Mouse (Mus musculus): ENCODE measurements around the gene Olfr520. TPM values are rescaled to one million over a fixed set of nuclear protein-coding genes. Genes with fewer than 3 reads are reported as not detected.
"Not testable (repeated sequence)": the region's sequence is repeated elsewhere in the genome, so short reads cannot be mapped to it uniquely, and the experiment has no call there.

Gene Olfr520
- total RNA-seq, 2 experiments from 2014 or later = not detected

DNA sequence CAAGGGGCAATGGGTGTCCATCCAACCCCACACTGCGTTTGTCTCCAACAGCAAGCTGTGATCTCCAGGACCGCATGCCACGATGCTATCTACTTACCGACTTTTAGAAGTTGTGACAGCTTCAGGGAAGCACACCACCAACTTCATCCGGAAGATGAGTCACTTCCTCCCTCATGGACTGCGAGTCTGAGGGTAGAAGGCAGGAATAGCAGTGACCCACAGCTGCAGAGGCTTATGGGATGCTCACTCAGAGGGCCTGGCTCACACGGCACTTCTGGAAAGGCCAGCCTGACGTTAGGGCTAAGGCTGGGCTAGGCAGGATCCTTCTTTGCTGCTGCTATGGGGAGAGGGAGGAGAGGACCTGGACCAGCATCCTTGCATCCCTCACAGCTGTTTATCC lies 18.9 kb upstream of the Olfr520 start, which contains the start of gene Slco2b1:
Gene Slco2b1 (minus strand): TSS at position 175 of the 400 bp plus-strand sequence.
- DNase-seq (ENCODE audit: low spot score in 2 of 2) = no peak

DNA sequence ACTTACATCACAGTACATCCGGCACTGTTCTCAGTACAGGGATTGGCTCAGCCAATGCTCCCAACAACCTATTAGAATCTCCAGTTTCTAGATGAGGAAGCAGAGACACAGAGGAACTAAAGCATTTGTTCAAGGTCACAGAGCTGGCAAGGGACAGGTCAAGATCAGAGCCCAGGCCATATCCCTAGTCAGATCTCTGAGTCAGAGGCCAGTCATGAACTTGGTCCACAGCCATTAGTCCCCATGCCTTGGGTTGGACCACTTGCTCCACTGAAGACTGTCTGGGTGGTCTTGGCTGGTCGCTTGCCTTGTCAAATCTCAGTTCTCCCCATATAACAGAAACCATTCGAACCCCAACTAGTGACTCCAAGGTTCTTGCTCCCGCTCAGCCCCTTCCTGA lies 17.6 kb upstream of the Olfr520 start:
- no peak for DNase-seq (ENCODE audit: low spot score in 2 of 2)

DNA sequence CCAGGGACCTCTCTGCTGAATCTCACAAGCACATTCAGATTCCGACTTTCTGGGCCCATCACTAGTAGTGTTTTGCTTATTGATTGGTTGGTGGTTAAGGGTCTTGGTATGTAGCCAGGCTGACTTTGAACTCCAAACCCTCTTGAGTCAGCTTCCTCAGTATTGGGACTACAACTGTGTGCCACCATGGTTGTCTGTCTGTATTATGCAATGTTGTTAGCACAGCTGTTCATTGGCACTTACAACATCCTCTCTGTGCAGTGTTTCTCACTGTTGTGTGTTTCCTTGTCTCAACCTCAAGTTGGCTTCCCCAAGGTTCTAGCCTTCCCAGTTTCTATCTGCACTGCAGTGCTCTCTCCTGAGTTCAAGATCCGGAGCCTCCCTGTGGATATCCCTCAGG lies 13.5 kb upstream of the Olfr520 start:
- no peak for DNase-seq (ENCODE audit: low spot score in 2 of 2)

DNA sequence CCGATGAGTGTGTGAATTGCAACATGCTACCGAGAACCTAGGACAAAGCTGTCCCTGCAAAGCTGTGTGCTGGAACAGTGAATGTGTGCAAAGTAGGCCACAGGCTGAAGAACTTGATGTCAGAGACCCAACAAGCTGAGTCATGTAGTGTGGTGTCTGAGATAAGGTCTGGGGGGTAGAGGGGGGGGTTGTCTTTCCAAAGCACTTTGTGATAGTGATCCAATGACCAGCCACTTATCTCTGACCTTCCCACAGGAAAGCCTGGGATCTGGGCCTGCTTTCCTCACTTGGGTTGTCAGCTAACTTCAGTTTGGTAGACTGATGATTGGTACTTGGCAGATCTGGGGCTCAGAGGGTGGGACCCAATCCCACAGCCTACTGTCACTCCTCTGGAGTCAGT lies 4.5 kb downstream of the Olfr520 start:
- no peak for DNase-seq (ENCODE audit: low spot score in 2 of 2)

DNA sequence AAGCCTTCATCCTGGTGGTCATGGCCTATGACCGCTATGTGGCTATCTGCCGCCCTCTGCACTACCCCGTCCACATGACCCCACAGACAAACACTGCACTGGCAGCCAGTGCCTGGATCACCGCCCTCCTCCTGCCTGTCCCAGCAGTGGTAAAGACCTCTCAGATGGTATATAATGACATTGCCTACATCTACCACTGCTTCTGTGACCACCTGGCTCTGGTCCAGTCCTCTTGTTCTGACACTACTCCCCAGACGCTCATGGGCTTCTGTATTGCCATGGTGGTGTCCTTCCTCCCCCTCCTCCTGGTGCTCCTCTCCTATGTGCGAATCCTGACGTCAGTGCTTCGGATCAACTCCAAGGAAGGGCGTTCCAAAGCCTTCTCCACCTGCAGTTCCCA lies 5.4 kb downstream of the Olfr520 start:
- not testable (repeated sequence) for DNase-seq (ENCODE audit: low spot score in 2 of 2)

DNA sequence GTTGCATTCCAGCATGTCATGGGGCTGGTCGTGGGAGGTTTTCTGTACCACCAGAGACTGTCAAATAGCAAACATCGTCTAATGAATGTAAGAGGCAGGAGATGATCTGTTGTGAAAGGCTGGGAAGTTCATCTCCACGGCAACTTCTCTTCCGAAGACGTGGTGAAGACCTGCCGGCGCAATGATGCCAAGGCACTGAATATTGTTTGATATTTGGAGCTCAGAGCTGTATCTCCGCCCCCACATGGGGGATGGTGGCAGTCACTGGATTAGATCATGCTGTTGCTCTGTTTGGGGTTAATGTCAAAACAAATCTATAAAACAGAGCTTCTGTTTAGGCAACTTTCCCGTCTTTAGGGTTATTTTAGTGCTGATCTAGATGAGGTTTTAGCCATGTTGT lies 9.2 kb downstream of the Olfr520 start:
- DNase-seq (ENCODE audit: low spot score in 2 of 2) = peak in 1 of 2 experiments; percentile 24

DNA sequence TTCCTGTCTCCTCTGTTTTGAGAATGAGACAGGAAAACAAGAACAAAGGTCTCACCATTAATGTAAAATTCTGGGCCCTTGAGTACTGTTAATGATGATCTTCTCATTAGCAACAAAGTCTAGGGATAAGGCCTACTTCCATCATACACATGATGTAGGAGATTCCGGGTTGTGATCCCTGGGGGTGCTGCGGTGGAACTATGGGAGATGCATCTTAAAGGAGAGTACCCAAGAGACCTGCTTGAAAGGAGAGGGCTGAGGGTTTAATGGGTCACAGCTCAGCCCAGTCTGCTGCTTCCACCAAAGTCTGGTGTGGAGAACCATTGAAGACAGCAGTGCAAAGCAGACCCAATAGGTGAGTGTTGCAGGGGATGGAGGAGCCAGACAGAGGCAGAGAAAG lies 33.1 kb downstream of the Olfr520 start, which contains the start of gene Olfr521:
Gene Olfr521 (plus strand): TSS at position 301 of the 400 bp plus-strand sequence.
- no peak for DNase-seq (ENCODE audit: low spot score in 2 of 2)

DNA sequence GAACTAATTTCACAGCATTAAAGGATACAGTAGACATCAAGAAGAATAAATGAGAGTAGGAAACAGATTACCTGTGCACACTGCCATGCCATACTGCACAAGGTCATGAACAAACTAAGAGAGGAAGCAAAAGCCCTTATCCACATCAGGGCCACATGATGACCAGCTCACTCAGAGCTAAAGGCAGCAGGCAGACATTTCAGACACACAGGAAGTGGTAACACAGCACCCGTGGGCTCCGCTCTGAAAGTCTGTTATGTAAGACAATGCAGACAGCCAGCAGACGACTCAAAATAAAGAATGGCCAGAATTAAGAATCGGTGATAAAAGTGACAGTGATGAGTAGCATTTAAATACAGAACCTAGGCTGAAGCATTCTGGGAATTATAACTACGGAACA lies 51.3 kb downstream of the Olfr520 start:
- no peak for DNase-seq (ENCODE audit: low spot score in 2 of 2)

DNA sequence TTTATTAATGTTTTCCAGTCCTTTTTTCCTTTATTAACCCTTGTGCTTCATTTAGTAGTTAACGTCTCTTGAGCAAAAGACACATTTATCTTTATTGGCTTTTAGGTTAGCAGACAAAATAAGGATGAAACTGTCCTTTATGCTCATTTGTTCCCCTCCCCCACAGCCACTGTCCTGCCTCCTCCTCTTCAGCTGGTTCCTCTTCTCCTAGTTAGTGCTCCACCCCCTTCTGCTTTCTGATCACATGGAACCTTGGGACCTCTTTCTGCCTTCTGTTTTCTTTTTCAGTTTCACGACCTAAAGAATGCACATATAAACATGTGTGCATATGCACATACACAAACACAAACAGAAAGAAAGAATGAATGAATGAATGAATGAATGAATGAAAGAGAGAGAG lies 51.8 kb downstream of the Olfr520 start:
- DNase-seq (ENCODE audit: low spot score in 2 of 2) = no peak

DNA sequence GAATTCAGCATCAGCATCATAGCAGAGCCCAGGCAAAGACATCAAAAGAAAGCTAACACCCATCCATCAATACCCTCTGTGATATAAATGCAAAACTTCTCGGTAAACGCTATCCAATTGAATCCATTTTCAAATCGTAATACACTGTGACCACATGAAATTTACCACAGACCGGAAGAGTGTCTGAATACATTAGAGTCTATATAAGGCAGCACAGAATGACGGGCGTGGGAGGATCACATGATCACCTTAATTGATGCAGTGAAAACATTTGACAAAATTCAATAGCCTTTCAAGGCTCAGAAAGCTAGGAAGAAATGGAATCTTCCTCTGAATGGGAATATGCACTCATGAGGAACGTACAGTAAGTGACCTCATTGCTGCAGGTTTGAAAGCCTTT lies 53.3 kb downstream of the Olfr520 start:
- no peak for DNase-seq (ENCODE audit: low spot score in 2 of 2)

DNA sequence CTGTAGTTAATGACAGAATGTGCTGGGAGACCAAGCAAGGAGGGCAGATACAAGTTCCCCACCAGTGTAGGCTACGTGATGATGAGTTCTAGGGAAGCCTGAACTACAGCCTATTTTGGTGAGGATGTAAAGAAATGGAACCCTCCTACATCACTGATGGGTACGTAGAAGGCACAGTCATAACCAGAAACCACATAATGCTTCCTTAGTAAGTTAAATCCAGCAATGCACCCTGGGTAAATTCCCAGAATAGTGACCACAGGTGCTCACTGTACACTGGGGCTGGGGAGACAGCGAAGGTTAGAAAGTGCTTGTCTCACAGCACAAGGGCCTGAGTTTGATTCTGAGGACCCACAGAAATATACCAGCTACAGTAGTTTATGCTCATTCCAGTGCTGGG lies 55.5 kb downstream of the Olfr520 start:
- DNase-seq (ENCODE audit: low spot score in 2 of 2) = no peak

Other genes with a start within 250 kb of the Olfr520 start
- 100 to 1,000 TPM; 314 to 330 TPM for gene Rps3, start 246.5 kb upstream of the Olfr520 start, total RNA-seq (2021)
- gene Arrb1, start 194.8 kb upstream of the Olfr520 start, total RNA-seq (2021) = 100 to 1,000 TPM; 150 to 192 TPM
- 1 to 10 TPM; 2.9 to 3.3 TPM for gene Tpbgl, start 103.2 kb upstream of the Olfr520 start, total RNA-seq (2021)
- gene Slco2b1, start 18.9 kb upstream of the Olfr520 start, total RNA-seq (2021) = 10 to 100 TPM; 14.8 to 15.4 TPM
- gene Olfr521, start 33.2 kb downstream of the Olfr520 start, total RNA-seq (2021) = not detected
- gene Neu3, start 98.1 kb downstream of the Olfr520 start, total RNA-seq (2021) = 1 to 10 TPM; 2.4 to 3.7 TPM
- 1 to 10 TPM; 1.2 TPM for gene Xrra1, start 128.8 kb downstream of the Olfr520 start, total RNA-seq (2021)
- 10 to 100 TPM; 90.0 to 96.3 TPM for gene Spcs2, start 133.2 kb downstream of the Olfr520 start, total RNA-seq (2021)